Mouse (Mus musculus): Measurements from ENCODE around the gene Eif4a2. TPM values are rescaled to one million over a fixed set of nuclear protein-coding genes. Genes with fewer than 3 reads are reported as not detected.
"Not testable (repeated sequence)": the region's sequence is repeated elsewhere in the genome, so short reads cannot be mapped to it uniquely, and the experiment has no call there.

The Eif4a2 gene
- total RNA-seq (2015) (378 and 464 TPM in 2 replicates), total RNA-seq (2017) (592 and 744 TPM in 2 replicates)

GRCm38 (mm10) chr16:23107231-23107942 is at the start of gene Eif4a2:
Gene Eif4a2, plus strand, starts transcription at chr16:23107444.
- peak; percentile 70 for ATAC-seq (replicated peaks; ENCODE audit: poor library complexity)

- not testable (repeated sequence) for ATAC-seq (replicated peaks; ENCODE audit: poor library complexity)
Measured at GRCm38 (mm10) chr16:23057668-23058447, 49.4 kb upstream of the Eif4a2 start, which contains the start of gene Kng1. Gene Kng1, plus strand, starts transcription at chr16:23057865.

GRCm38 (mm10) chr16:23059630-23060029 is 47.6 kb upstream of the Eif4a2 start:
- ATAC-seq (replicated peaks; ENCODE audit: poor library complexity) = not testable (repeated sequence)

- ATAC-seq (replicated peaks; ENCODE audit: poor library complexity) = not testable (repeated sequence)
Measured at GRCm38 (mm10) chr16:23060781-23061325, 46.4 kb upstream of the Eif4a2 start.

- not testable (repeated sequence) for ATAC-seq (replicated peaks; ENCODE audit: poor library complexity)
Measured at GRCm38 (mm10) chr16:23077516-23077915, 29.7 kb upstream of the Eif4a2 start.

- ATAC-seq (replicated peaks; ENCODE audit: poor library complexity) = not testable (repeated sequence)
Measured at GRCm38 (mm10) chr16:23087159-23087558, 20.1 kb upstream of the Eif4a2 start.

GRCm38 (mm10) chr16:23087712-23088111 is 19.5 kb upstream of the Eif4a2 start:
- 0 out of 2 replicates have a peak, but pooled peaks have one; percentile 42 for ATAC-seq (replicated peaks; ENCODE audit: poor library complexity)

GRCm38 (mm10) chr16:23088491-23088890 is 18.8 kb upstream of the Eif4a2 start:
- ATAC-seq (replicated peaks; ENCODE audit: poor library complexity) = not testable (repeated sequence)

- ATAC-seq (replicated peaks; ENCODE audit: poor library complexity) = 0 out of 2 replicates have a peak, but pooled peaks have one; percentile 23
Measured at GRCm38 (mm10) chr16:23091345-23091744, 15.9 kb upstream of the Eif4a2 start.

GRCm38 (mm10) chr16:23093321-23093953 is 13.8 kb upstream of the Eif4a2 start:
- no peak for ATAC-seq (replicated peaks; ENCODE audit: poor library complexity)

- ATAC-seq (replicated peaks; ENCODE audit: poor library complexity) = no peak
Measured at GRCm38 (mm10) chr16:23094136-23094535, 13.1 kb upstream of the Eif4a2 start.

GRCm38 (mm10) chr16:23095581-23095980 is 11.7 kb upstream of the Eif4a2 start:
- ATAC-seq (replicated peaks; ENCODE audit: poor library complexity) = not testable (repeated sequence)

- not testable (repeated sequence) for ATAC-seq (replicated peaks; ENCODE audit: poor library complexity)
Measured at GRCm38 (mm10) chr16:23096886-23097285, 10.4 kb upstream of the Eif4a2 start.

- peak; percentile 46; the same call in 1 of the 2 replicates for ATAC-seq (replicated peaks; ENCODE audit: poor library complexity)
Measured at GRCm38 (mm10) chr16:23097290-23098104, 9.7 kb upstream of the Eif4a2 start.

GRCm38 (mm10) chr16:23098105-23098452 is 9.2 kb upstream of the Eif4a2 start:
- not testable (repeated sequence) for ATAC-seq (replicated peaks; ENCODE audit: poor library complexity)

- no peak for ATAC-seq (replicated peaks; ENCODE audit: poor library complexity)
Measured at GRCm38 (mm10) chr16:23099632-23100031, 7.6 kb upstream of the Eif4a2 start.

- ATAC-seq (replicated peaks; ENCODE audit: poor library complexity) = no peak
Measured at GRCm38 (mm10) chr16:23100099-23100575, 7.1 kb upstream of the Eif4a2 start.

GRCm38 (mm10) chr16:23100613-23101012 is 6.6 kb upstream of the Eif4a2 start:
- ATAC-seq (replicated peaks; ENCODE audit: poor library complexity) = peak; percentile 42

- ATAC-seq (replicated peaks; ENCODE audit: poor library complexity) = no peak
Measured at GRCm38 (mm10) chr16:23102340-23103037, 4.8 kb upstream of the Eif4a2 start.

Measured in megakaryocyte progenitor cell, adult 5-6 weeks (primary cell).